Mouse (Mus musculus) right cerebral cortex, postnatal 4 days (tissue): ENCODE results near the gene Gm49776.

Source experiments
- DNase-seq: peaks from one replicate; pipeline ENCODE4 v3.0.0-alpha.2; 2022

Gm49776 gene

GRCm38 (mm10) chr16:18233919-18234670 lies 24.0 kb downstream of the Gm49776 start:
- no peak for DNase-seq

- no peak for DNase-seq
Measured at GRCm38 (mm10) chr16:18233451-18233850, 24.7 kb downstream of the Gm49776 start.

- no peak for DNase-seq
Measured at GRCm38 (mm10) chr16:18231451-18231850, 26.7 kb downstream of the Gm49776 start.

GRCm38 (mm10) chr16:18231047-18231446 lies 27.1 kb downstream of the Gm49776 start:
- DNase-seq, result no peak

GRCm38 (mm10) chr16:18230617-18231016 lies 27.5 kb downstream of the Gm49776 start:
- no peak for DNase-seq

- DNase-seq, result peak; percentile 63
Measured at GRCm38 (mm10) chr16:18229622-18230021, 28.5 kb downstream of the Gm49776 start.

GRCm38 (mm10) chr16:18228856-18229255 lies 29.3 kb downstream of the Gm49776 start:
- DNase-seq, result no peak

- DNase-seq, result no peak
Measured at GRCm38 (mm10) chr16:18227897-18228422, 30.2 kb downstream of the Gm49776 start.

- DNase-seq, result no peak
Measured at GRCm38 (mm10) chr16:18227187-18227586, 30.9 kb downstream of the Gm49776 start.

- DNase-seq, result no peak
Measured at GRCm38 (mm10) chr16:18222188-18222587, 35.9 kb downstream of the Gm49776 start.

- DNase-seq, result no peak
Measured at GRCm38 (mm10) chr16:18221543-18221898, 36.6 kb downstream of the Gm49776 start.

- DNase-seq, result no peak
Measured at GRCm38 (mm10) chr16:18220856-18221542, 37.1 kb downstream of the Gm49776 start.

- DNase-seq, result peak; percentile 58
Measured at GRCm38 (mm10) chr16:18220001-18220400, 38.1 kb downstream of the Gm49776 start.

GRCm38 (mm10) chr16:18218580-18218996 lies 39.5 kb downstream of the Gm49776 start:
- DNase-seq, result no peak

- no peak for DNase-seq
Measured at GRCm38 (mm10) chr16:18217579-18217978, 40.5 kb downstream of the Gm49776 start, which contains the start of gene Ccdc188. TSS of gene Ccdc188 (plus strand) at chr16:18217879.

GRCm38 (mm10) chr16:18214858-18215257 lies 43.3 kb downstream of the Gm49776 start:
- DNase-seq, result no peak

GRCm38 (mm10) chr16:18213689-18214088 lies 44.4 kb downstream of the Gm49776 start:
- peak; percentile 81 for DNase-seq

- DNase-seq, result peak; percentile 100
Measured at GRCm38 (mm10) chr16:18211417-18212171, 46.5 kb downstream of the Gm49776 start.

GRCm38 (mm10) chr16:18210701-18211416 lies 47.3 kb downstream of the Gm49776 start:
- DNase-seq, result peak; percentile 70

GRCm38 (mm10) chr16:18203430-18204091 lies 54.6 kb downstream of the Gm49776 start:
- no peak for DNase-seq

- DNase-seq, result no peak
Measured at GRCm38 (mm10) chr16:18202061-18202460, 56.1 kb downstream of the Gm49776 start.

- DNase-seq, result no peak
Measured at GRCm38 (mm10) chr16:18201620-18202019, 56.5 kb downstream of the Gm49776 start.
